Mouse (Mus musculus): Measurements from ENCODE around the gene Agbl4.
A peak's percentile ranks its signal among the peaks of the same experiment; 100 is the strongest.

The Agbl4 gene

GRCm38 (mm10) chr4:111410731-111411130, 1013.3 kb downstream of the Agbl4 start:
- DNase-seq = no peak

GRCm38 (mm10) chr4:111414399-111414798, 1016.9 kb downstream of the Agbl4 start:
- no peak for DNase-seq

- DNase-seq = peak; percentile 93
Observed at GRCm38 (mm10) chr4:111414818-111415488, 1017.5 kb downstream of the Agbl4 start, which contains the start of gene Bend5. Gene Bend5, plus strand, starts transcription at chr4:111415006.

- DNase-seq = no peak
Observed at GRCm38 (mm10) chr4:111416126-111416525, 1018.7 kb downstream of the Agbl4 start.

GRCm38 (mm10) chr4:111416551-111416950, 1019.1 kb downstream of the Agbl4 start:
- DNase-seq = no peak

GRCm38 (mm10) chr4:111417716-111418115, 1020.3 kb downstream of the Agbl4 start:
- DNase-seq = no peak

GRCm38 (mm10) chr4:111419476-111419875, 1022.0 kb downstream of the Agbl4 start:
- DNase-seq = no peak

- DNase-seq = no peak
Observed at GRCm38 (mm10) chr4:111420031-111420430, 1022.6 kb downstream of the Agbl4 start.

- no peak for DNase-seq
Observed at GRCm38 (mm10) chr4:111420955-111421354, 1023.5 kb downstream of the Agbl4 start.

GRCm38 (mm10) chr4:111421785-111422184, 1024.3 kb downstream of the Agbl4 start:
- no peak for DNase-seq

GRCm38 (mm10) chr4:111424371-111424950, 1027.0 kb downstream of the Agbl4 start:
- DNase-seq = no peak

GRCm38 (mm10) chr4:111425170-111425569, 1027.7 kb downstream of the Agbl4 start:
- DNase-seq = no peak

GRCm38 (mm10) chr4:111431186-111431585, 1033.7 kb downstream of the Agbl4 start:
- DNase-seq = no peak

- DNase-seq = no peak
Observed at GRCm38 (mm10) chr4:111432013-111432412, 1034.6 kb downstream of the Agbl4 start.

GRCm38 (mm10) chr4:111432417-111432816, 1035.0 kb downstream of the Agbl4 start:
- no peak for DNase-seq

- no peak for DNase-seq
Observed at GRCm38 (mm10) chr4:111441709-111442108, 1044.2 kb downstream of the Agbl4 start.

GRCm38 (mm10) chr4:111442435-111443238, 1045.2 kb downstream of the Agbl4 start:
- DNase-seq = no peak

- DNase-seq = no peak
Observed at GRCm38 (mm10) chr4:111443906-111444615, 1046.6 kb downstream of the Agbl4 start.

GRCm38 (mm10) chr4:111444616-111445160, 1047.2 kb downstream of the Agbl4 start:
- peak; percentile 12 for DNase-seq

GRCm38 (mm10) chr4:111447918-111448317, 1050.5 kb downstream of the Agbl4 start:
- DNase-seq = no peak

GRCm38 (mm10) chr4:111448586-111448985, 1051.1 kb downstream of the Agbl4 start:
- DNase-seq = no peak

- DNase-seq = no peak
Observed at GRCm38 (mm10) chr4:111449442-111450199, 1052.2 kb downstream of the Agbl4 start.
